Mouse (Mus musculus) fibroblast of lung, adult 2 months (primary cell): ENCODE data around the gene 4930512M02Rik.

ENCODE experiments used
- DNase-seq: peaks from one replicate; pipeline ENCODE4 v3.0.0-alpha.2; 2011; ENCODE audit warnings: low read depth

Gene 4930512M02Rik

DNA sequence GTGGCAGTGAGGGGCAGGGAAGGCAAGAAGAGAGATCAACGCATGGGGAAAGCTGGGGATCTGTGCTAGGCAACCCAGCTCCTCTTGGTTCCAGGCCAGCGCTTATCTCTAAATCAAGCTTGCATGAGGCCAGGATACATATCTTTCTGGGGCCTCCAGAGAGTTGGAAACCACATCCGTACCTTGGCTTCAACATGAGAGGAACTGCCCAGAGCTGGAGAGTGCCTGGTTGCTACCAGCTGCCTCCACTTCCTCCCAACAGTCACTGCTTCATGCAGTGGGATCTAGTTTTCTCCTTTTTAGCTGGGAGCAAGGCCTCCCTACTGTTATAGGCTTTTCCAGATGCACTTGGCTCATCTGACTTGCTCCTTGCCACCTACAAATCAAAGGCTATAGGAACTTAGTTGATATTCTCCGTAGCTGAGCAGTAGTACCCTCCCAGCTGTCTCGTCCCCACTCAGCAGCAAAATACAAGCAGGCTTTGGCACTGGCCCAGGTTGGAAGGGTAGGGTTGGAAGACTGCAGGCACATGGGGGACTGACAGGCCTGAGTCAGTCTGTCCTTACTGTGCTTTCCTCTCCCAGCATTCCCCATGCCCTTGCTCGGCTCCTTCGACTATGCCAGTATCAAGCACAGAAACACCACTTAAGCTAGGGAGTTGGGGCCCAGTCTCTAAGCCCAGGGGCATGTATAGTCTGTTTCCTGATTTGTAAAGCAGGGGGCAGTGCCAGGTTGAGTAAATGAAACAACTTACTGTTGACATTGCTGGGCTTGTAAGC lies 63.2 kb downstream of the 4930512M02Rik start:
- DNase-seq: no peak

DNA sequence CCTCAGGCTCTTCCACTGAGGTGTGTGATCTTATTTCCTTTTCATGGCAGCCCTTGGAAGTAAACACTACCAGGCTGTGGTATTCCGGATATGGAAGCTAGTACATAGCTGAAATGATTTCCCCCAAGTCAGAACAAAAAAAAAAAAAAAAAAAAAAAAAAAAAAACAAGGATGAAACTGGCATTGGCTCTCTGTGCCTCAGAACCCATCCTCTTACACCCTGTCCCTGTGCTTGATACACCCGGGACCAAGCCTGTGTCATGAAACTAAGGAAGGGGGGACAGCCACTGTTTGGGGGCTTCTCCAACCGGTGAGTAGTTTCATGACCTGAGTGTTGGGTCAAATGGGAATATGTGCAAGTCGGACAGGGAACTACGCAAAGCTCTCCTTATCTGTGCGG lies 66.5 kb downstream of the 4930512M02Rik start:
- no peak for DNase-seq

DNA sequence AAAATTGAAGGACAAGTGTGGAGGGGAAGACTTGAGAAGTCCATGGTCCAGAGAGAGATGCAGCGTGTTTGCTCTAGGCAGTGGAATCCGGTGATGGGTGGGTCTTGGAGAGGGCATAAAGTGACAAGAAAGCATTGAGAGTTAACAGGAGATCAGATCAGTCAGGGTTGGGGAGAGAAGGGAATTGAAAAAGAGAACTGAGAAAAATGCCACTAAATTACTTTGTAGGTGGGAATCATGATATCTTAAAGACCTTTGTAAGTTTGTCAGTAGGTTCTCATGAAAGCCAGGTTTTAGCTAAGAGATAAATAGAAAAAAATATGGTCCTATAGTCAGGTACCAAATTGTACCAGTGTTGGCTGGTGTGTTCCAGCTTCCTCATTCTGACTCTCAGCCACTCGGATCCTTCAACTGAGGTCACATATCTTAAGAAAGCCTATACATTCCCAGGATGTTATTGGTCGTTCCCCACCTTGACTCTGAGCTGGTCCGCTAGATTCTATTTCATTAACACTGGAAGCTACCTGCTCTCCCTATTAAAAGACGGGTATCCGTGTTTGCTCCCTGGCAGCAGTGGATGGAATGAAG lies 68.4 kb downstream of the 4930512M02Rik start:
- no peak for DNase-seq

DNA sequence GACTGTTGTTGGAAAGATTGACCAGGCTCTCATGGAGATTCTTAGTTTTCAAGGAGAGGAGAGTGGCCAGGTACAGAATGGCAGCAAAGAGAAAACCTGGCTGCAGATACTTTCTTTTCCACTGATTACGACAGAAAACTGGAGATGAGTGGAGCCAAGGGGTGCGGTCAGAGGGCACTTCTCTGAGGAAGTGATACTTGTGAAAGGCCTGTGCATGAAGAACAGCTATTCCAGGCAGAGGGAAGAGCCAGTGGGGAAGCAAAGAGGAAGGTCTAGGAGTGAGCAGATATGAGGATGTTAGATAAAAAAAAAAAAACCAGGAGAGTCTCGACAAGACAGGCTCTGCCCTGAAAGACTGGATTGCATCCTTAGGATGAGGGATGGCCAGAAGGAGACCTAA lies 69.0 kb downstream of the 4930512M02Rik start:
- no peak for DNase-seq

DNA sequence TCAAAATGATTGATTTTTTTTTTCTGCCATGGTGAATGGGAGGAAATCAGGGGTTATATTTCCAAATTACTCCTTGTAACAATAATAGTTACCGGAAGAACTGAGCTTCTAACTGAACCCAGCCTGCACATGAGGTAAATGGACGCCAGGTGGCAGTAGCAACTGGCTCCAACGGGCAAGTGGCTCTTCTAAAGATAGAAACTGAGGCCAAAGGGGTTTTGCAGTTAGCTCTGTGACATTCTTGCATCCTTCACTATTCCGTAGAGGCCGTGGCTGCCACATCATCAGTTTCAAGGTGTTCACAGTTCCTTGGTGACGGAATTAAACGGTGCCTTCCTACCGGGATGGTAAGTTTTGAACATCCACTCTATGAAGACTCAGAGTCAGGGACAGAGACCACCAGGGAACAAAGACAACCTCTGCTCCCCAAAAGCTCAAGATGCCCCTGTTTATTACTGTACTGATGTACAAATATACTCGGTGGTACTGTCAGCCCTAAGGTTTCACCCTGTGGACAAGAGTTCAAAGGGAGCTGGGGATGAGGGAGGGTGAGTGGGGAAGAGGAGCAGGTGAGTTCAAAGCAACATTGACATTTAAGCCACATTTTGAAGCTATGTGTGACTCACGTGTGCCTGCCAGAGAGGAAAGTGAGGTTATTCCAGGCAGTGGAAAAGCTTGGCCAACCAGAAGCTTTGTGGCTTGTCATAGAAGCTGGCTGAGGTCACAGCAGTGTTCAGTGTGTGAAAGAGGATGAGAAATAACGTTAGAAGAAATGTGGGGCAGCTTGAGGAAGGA lies 70.3 kb downstream of the 4930512M02Rik start:
- no peak for DNase-seq

DNA sequence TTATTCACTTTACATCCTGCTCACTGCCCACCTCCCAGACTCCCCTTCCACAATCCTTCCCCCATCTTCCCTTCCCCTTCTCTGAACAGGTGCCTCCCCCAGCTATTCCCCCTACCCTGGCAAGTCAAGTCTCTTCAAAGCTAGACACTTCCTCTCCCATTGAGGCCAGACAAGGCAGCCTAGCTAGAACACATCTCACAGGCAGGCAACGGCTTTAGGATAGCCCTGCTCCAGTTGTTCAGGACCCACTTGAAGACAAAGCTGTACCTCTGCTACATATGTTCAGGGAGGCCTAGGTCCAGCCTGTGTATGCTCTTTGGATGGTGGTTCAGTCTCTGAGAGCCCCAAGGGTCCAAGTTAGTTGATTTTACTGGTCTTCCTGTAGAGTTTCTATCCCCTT lies 71.4 kb downstream of the 4930512M02Rik start:
- DNase-seq: no peak

DNA sequence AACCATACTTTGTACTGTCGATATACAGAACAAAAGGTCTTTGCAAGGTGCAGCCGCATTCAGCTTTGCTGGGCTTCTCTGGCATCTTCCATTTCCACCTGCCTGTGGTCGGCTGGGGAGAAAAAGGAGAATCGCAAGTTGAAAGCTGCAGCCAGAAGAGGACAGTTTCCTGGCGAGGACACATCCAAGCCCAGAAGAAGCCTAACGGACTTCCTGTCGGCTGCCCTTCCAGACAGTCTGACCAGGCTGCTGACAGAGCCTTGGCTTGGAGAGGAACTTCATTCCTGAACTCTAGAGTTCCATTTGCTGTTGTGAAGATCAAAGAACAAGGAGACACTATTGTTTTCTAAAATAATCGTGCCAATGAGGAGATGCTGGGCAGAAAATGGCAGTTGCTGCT lies 72.1 kb downstream of the 4930512M02Rik start:
- no peak for DNase-seq

DNA sequence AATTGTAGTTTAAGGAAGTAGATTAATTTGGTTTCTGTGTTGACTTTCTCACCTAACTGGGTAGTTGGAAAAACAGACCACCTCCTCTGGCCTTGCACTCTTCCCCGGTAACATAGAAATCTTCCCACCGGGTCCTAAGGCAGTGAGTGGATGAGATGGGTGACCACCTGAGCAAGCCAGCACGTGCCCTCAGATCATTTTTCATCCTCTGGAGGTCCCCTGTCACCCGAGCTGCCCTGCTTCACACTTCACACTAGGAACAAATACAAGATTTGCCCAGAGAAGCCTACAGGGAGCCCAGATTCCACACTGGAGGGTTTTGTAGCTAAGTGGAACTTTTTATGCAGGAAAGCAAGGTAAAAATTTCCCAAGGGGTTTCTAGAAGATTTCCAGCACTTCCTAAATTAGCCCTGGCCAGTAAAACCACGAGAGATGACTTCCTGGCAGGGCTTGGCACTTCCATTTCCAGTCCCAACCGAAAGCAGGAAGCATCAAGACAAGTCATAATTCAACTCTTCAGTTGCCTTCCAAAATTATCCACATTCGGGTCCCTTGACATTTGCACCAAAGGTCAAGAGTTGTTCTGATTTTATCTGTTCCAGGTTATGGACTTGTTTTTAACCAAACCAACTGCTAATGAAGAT lies 79.9 kb downstream of the 4930512M02Rik start:
- no peak for DNase-seq

DNA sequence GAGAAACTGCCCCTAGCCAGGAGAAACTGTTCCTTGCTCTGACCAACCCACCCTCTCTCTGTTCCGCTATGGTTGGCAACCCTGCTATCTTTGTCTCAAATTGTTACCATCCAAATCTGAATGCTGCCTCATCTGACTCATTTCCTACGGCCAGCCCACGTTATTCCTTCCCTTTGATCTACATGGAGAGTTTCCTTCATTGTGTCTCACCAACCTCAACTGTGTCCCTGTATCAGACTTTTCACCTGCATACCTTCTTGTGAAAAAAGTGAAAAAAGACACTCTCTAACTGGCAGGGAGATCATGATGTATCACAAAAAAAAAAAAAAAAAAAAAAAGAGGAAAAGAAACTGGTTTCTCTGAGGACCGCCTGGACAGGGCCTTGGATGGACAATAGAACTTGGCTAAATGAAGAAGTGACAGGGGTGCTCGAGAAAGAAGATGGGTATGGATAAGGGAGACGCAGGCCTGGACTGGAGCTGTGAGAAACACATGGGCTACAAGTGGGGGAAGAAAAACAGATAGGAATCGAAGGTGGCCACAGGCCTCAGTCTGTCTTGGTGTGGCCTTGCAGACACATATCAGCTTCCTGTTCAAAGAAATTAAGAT lies 80.6 kb downstream of the 4930512M02Rik start:
- no peak for DNase-seq

DNA sequence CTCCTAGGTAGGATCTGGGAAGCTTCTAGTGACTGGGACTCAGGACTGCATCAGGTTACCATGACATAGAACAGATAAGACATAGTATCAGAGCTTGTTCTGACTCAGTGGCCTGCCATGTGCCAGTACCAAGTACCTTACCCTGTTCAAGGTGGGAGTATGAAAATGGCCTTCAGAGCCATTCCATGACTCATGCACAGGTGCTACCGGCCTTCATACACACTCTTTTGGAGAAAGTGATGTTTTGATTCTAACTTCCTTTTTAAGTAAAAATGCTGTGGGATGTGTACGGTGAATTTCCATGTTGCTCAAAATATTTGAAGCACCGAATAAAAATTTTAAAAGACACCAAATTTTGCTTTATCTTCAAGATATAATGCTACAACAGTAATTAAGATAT lies 81.7 kb downstream of the 4930512M02Rik start:
- DNase-seq: no peak
